Mouse (Mus musculus) adrenal gland, postnatal 0 days (tissue): ENCODE data around the gene Hgf. TPM values are rescaled to one million over a fixed set of nuclear protein-coding genes. Genes with fewer than 3 reads are reported as not detected.

Experiments
- polyA plus RNA-seq: library from polyadenylated mRNA; unstranded; fragments of >200 nt; fragmentation: Nextera tagmentation; extraction: Ambion mirVana; gene quantifications from 2 replicates; pipeline ENCODE4 v1.2.1, GENCODE M21; 2015

Hgf gene
- polyA plus RNA-seq = 0.79 TPM in 2 replicates

GRCm38 (mm10) chr5:16553304-16554047, at the start of gene Hgf:
Hgf (plus strand) TSS chr5:16553495.

Other genes starting within 250 kb of the Hgf start
- not detected in 2 replicates for gene Gm28710, start 238.3 kb downstream of the Hgf start, polyA plus RNA-seq